In the genomic region with DNA sequence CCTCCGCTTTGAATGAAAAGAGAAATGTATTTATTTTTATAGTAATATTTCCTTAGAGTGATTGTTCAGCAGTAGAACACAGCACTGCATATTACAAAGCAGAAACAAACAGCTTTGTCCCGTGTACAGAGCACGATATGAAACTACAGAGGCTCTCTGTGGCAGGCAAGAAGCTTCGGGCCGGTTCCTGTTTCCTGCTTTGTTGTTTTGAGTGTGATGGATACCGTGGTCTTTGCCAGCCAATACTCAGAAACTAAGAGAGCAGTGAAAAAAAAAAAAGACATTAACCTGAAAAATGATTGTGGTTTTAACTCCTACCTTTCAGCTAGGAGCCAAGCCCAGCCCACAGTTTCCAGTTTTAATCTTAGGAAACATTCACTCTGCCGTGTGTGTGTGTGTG, we compare ENCODE assay signal across 16 mouse cellular contexts. TPM values are rescaled to one million over a fixed set of nuclear protein-coding genes. Genes with fewer than 3 reads are reported as not detected.
A peak's percentile ranks its signal among the peaks of the same experiment; 100 is the strongest.
DNase-seq lines count a peak whose midpoint lies in the region; ATAC-seq and TF ChIP-seq lines count a peak whose summit lies in the region.
"Had no signal": no experiment of that assay in that cellular context is flagged by ENCODE, and none has a peak within 500 bp of the region (broad histone marks: within the 10 kb centered on the region; RNA-seq: fewer than 3 reads in every experiment).

No protein-coding gene starts in this region.

- 8% methylated on average over 5 of the region's 7 CpGs for WGBS in macrophage (ENCODE audit: missing documents)
- WGBS in forebrain, embryonic 11.5 days, result 94% methylated on average over 7 of the region's 7 CpGs
- 83% methylated on average over 7 of the region's 7 CpGs for WGBS in intestine, postnatal 0 days

- H3K4me1 ChIP-seq in forebrain, embryonic 11.5 days (replicated peaks; ENCODE audit: control insufficient read depth, insufficient read depth, low read length), result no peaks in the 10 kb centered on the region
- no peaks in the 10 kb centered on the region for H3K4me1 ChIP-seq in intestine, postnatal 0 days (replicated peaks; ENCODE audit: control insufficient read depth, insufficient read depth, low read length)
- H3K4me1 ChIP-seq: embryonic facial prominence, embryonic 15.5 days had no signal

- H3K4me3 ChIP-seq in macrophage (ENCODE audit: inconsistent target), result peak overlapping the region; percentile 7; the same call in 1 of the 2 replicates
- no peak overlapping the region for H3K4me3 ChIP-seq in forebrain, embryonic 11.5 days (ENCODE audit: low read depth, low read length)
- H3K4me3 ChIP-seq in intestine, postnatal 0 days (ENCODE audit: low read depth, low read length), result no peak overlapping the region
- H3K4me3 ChIP-seq: embryonic facial prominence, embryonic 15.5 days; layer of hippocampus, adult 2 months; limb, embryonic 15.5 days had no signal

- ATAC-seq in forebrain, embryonic 11.5 days (replicated peaks; ENCODE audit: low FRiP score), result no peak
- ATAC-seq in intestine, postnatal 0 days, result no peak
- ATAC-seq: forebrain, embryonic 14.5 days; Patski had no signal

- no peak overlapping the region for H3K9ac ChIP-seq in forebrain, embryonic 11.5 days (ENCODE audit: low read length)
- no peak overlapping the region for H3K9ac ChIP-seq in intestine, postnatal 0 days (ENCODE audit: low read depth, low read length)
- H3K9ac ChIP-seq: embryonic facial prominence, embryonic 15.5 days; limb, embryonic 15.5 days; lung, embryonic 14.5 days had no signal

- H3K27me3 ChIP-seq in splenic B cell, adult 2 months (ENCODE audit: control insufficient read depth, insufficient read depth, low read length, poor library complexity, severe bottlenecking), result no peaks in the 10 kb centered on the region
- no peaks in the 10 kb centered on the region for H3K27me3 ChIP-seq in forebrain, embryonic 11.5 days (ENCODE audit: control insufficient read depth, insufficient read depth, low read length)
- no peaks in the 10 kb centered on the region for H3K27me3 ChIP-seq in intestine, postnatal 0 days (replicated peaks; ENCODE audit: control insufficient read depth, insufficient read depth, low read length)
- H3K27me3 ChIP-seq: embryonic facial prominence, embryonic 15.5 days; limb, embryonic 15.5 days; Patski had no signal

- no peak overlapping the region for H3K27ac ChIP-seq in macrophage
- no peak overlapping the region for H3K27ac ChIP-seq in forebrain, embryonic 11.5 days (ENCODE audit: low read depth, low read length)
- no peak overlapping the region for H3K27ac ChIP-seq in intestine, postnatal 0 days (ENCODE audit: low read depth, low read length)
- H3K27ac ChIP-seq: embryonic facial prominence, embryonic 15.5 days; kidney, postnatal 0 days; limb, embryonic 15.5 days had no signal

- no peak for TF ChIP-seq CTCF in intestine, postnatal 0 days (IDR thresholded peaks at IDR 0.05; ENCODE audit: low read depth)

- DNase-seq in B cell, adult 2 months, result peak; percentile 6
- DNase-seq in CD4-positive, CD25-positive, alpha-beta regulatory T cell, adult 2 months (ENCODE audit: low read depth, low spot score), result peak; percentile 68
- peak; percentile 48 for DNase-seq in splenic B cell, adult 2 months (ENCODE audit: low read depth, low spot score)
- DNase-seq in forebrain, embryonic 11.5 days (ENCODE audit: low spot score), result no peak
- DNase-seq in ovary, postnatal 36 days (ENCODE audit: low spot score), result no peak
- DNase-seq: cerebellum, adult 18-20 months; heart, postnatal 4 days; lung, embryonic 14.5 days had no signal

- H3K9me3 ChIP-seq in forebrain, embryonic 11.5 days (ENCODE audit: control insufficient read depth, low read length), result no peaks in the 10 kb centered on the region
- H3K9me3 ChIP-seq in intestine, postnatal 0 days (ENCODE audit: control insufficient read depth), result no peaks in the 10 kb centered on the region
- H3K9me3 ChIP-seq: embryonic facial prominence, embryonic 15.5 days; limb, embryonic 15.5 days had no signal

- no peaks in the 10 kb centered on the region for H3K36me3 ChIP-seq in macrophage (ENCODE audit: inconsistent target)
- no peaks in the 10 kb centered on the region for H3K36me3 ChIP-seq in splenic B cell, adult 2 months (ENCODE audit: control insufficient read depth, insufficient read depth, low read length, poor library complexity, severe bottlenecking)
- no peaks in the 10 kb centered on the region for H3K36me3 ChIP-seq in forebrain, embryonic 11.5 days (ENCODE audit: control insufficient read depth, insufficient read depth, low read length)
- H3K36me3 ChIP-seq in intestine, postnatal 0 days (ENCODE audit: control insufficient read depth, insufficient read depth), result no peaks in the 10 kb centered on the region
- H3K36me3 ChIP-seq: embryonic facial prominence, embryonic 15.5 days; limb, embryonic 15.5 days had no signal

- H3K79me2 ChIP-seq in macrophage (ENCODE audit: inconsistent target), result no peaks in the 10 kb centered on the region

- H3K4me2 ChIP-seq in forebrain, embryonic 11.5 days (ENCODE audit: low read depth, low read length, severe bottlenecking), result no peak overlapping the region
- H3K4me2 ChIP-seq in intestine, postnatal 0 days (replicated peaks; ENCODE audit: low read depth), result no peak overlapping the region
- H3K4me2 ChIP-seq: embryonic facial prominence, embryonic 15.5 days; limb, embryonic 15.5 days; lung, embryonic 14.5 days had no signal

RNA-seq across cellular contexts. Expression of a gene that starts 55.8 kb away (rescaled TPM):
- 10 to 100 TPM in 15 of 26 experiments, 1 to 10 TPM in 11; 5.4 to 55.6 (median 13.7) TPM for total RNA-seq in macrophage (2018; cell fraction: chromatin; rRNA removed)
- 10 to 100 TPM in 4 of 26 experiments, 1 to 10 TPM in 22; 1.9 to 15.7 (median 5.9) TPM for total RNA-seq in macrophage (2018; cell fraction: cytosol; rRNA removed)
- total RNA-seq in macrophage (2018; cell fraction: nucleus; rRNA removed), result 10 to 100 TPM in 16 of 26 experiments, 1 to 10 TPM in 10; 4.9 to 86.0 (median 19.3) TPM
- 1.7 to 3.0 TPM (median 2.4 TPM) in 3 replicates for polyA plus RNA-seq in macrophage (2018)
- 2.7 and 4.0 TPM in 2 replicates for polyA plus RNA-seq in forebrain, embryonic 11.5 days (2014; fragmentation: Nextera tagmentation; extraction: Ambion mirVana)
- polyA plus RNA-seq in intestine, postnatal 0 days (2015; fragmentation: Nextera tagmentation; extraction: Ambion mirVana), result 1.0 and 1.2 TPM in 2 replicates

Comparison
In these comparisons a context has a peak if more than half of its experiments do, and no peak if none do; other contexts are left out.
1. DNase-seq: peak in B cell, adult 2 months (2 of 2), CD4-positive, CD25-positive, alpha-beta regulatory T cell, adult 2 months (single experiment) and splenic B cell, adult 2 months (single experiment); none in forebrain, embryonic 11.5 days (single experiment) and ovary, postnatal 36 days (single experiment).